Mouse (Mus musculus) spleen, adult 2 months (tissue): ENCODE measurements around the gene Cacna1a. TPM values are rescaled to one million over a fixed set of nuclear protein-coding genes. Genes with fewer than 3 reads are reported as not detected.

Experiments
- DNase-seq, 2 experiments: peaks; one replicate each; pipeline versions ENCODE4 v3.0.0 to v3.0.0-alpha.2; 2012 to 2021; ENCODE audit warnings: low spot score in 2 of 2, low read depth in 1 of 2
- H3K27ac ChIP-seq: fragments of 200-500 bp; 2 replicates; pipeline ENCODE4 v1.5.1; 2012; ENCODE audit warnings: low read length, inconsistent platforms; ENCODE audit not compliant: insufficient read depth
- H3K27me3 ChIP-seq: fragments of 200-500 bp; 2 replicates; pipeline ENCODE4 v1.6.1; 2012; ENCODE audit warnings: mild to moderate bottlenecking, moderate library complexity, low read length, inconsistent platforms; ENCODE audit not compliant: control insufficient read depth, insufficient read depth
- H3K36me3 ChIP-seq: fragments of 200-500 bp; 2 replicates; pipeline ENCODE4 v1.6.1; 2012; ENCODE audit warnings: mild to moderate bottlenecking, low read length, inconsistent platforms; ENCODE audit not compliant: control insufficient read depth, insufficient read depth
- H3K4me1 ChIP-seq: fragments of 200-500 bp; 2 replicates; pipeline ENCODE4 v1.6.1; 2011; ENCODE audit warnings: inconsistent platforms; ENCODE audit not compliant: control insufficient read depth, insufficient read depth, insufficient read length
- H3K4me3 ChIP-seq: fragments of 200-500 bp; 2 replicates; pipeline ENCODE4 v1.5.1; 2011; ENCODE audit warnings: mild to moderate bottlenecking, inconsistent platforms; ENCODE audit not compliant: insufficient read depth, insufficient read length; ENCODE audit errors: extremely low read depth
- CTCF ChIP-seq: fragments of 200-500 bp; IDR thresholded peaks from 2 replicates; pipeline ENCODE4 v1.5.1; 2011; ENCODE audit warnings: mild to moderate bottlenecking, inconsistent platforms; ENCODE audit not compliant: insufficient read depth, insufficient read length, insufficient replicate concordance; ENCODE audit errors: extremely low read depth
- POLR2A ChIP-seq: fragments of 200-500 bp; IDR thresholded peaks from 2 replicates; pipeline ENCODE4 v1.6.1; 2011; ENCODE audit warnings: low read depth, low read length, inconsistent platforms
- whole genome bisulfite sequencing: fragments of 180-500 bp; shearing (Covaris S2); methylation state at CpG from one replicate; pipeline ENCODE4 v1.1.7; 2018; 5-methylcytosine and 5-hydroxymethylcytosine counted together
- polyA plus RNA-seq: library from polyadenylated mRNA; depleted of rRNA; stranded (reverse); fragments of >200 nt; gene quantifications from 2 replicates; pipeline ENCODE4 v1.2.3, GENCODE M21; 2012

Cacna1a gene
- polyA plus RNA-seq, 1 experiment = 7.0 TPM

- no peak for DNase-seq
- H3K4me3 ChIP-seq = no peak overlapping the region
- H3K27me3 ChIP-seq = no peaks in the 10 kb centered on the region
- H3K4me1 ChIP-seq = peaks cover 4% of the 10 kb centered on the region; the same call in 1 of the 2 replicates
- no peak overlapping the region for H3K27ac ChIP-seq
- WGBS = 85% methylated on average over 2 of the region's 2 CpGs
- 0 out of 2 replicates have a peak, but pooled peaks cover under 1% of the 10 kb centered on the region for H3K36me3 ChIP-seq
- TF ChIP-seq POLR2A = no peak
- TF ChIP-seq CTCF = no peak
Measured at GRCm38 (mm10) chr8:84681476-84681875, 293.2 kb downstream of the Cacna1a start.

- no peaks in the 10 kb centered on the region for H3K27me3 ChIP-seq
- H3K27ac ChIP-seq = no peak overlapping the region
- H3K36me3 ChIP-seq = no peaks in the 10 kb centered on the region
- WGBS = 48% methylated on average over 2 of the region's 2 CpGs
- DNase-seq = no peak
- H3K4me1 ChIP-seq = peaks cover 8% of the 10 kb centered on the region; the same call in 1 of the 2 replicates
- H3K4me3 ChIP-seq = no peak overlapping the region
- TF ChIP-seq POLR2A = no peak
- no peak for TF ChIP-seq CTCF
Measured at GRCm38 (mm10) chr8:84682257-84682656, 294.0 kb downstream of the Cacna1a start.

GRCm38 (mm10) chr8:84684537-84684936 lies 296.3 kb downstream of the Cacna1a start:
- H3K36me3 ChIP-seq = no peaks in the 10 kb centered on the region
- TF ChIP-seq CTCF (no peak), POLR2A (no peak)
- H3K4me3 ChIP-seq = no peak overlapping the region
- 71% methylated on average over 3 of the region's 3 CpGs for WGBS
- peaks cover 14% of the 10 kb centered on the region; the same call in 1 of the 2 replicates for H3K4me1 ChIP-seq
- H3K27ac ChIP-seq = no peak overlapping the region
- DNase-seq = no peak
- no peaks in the 10 kb centered on the region for H3K27me3 ChIP-seq

GRCm38 (mm10) chr8:84686191-84687002 lies 298.2 kb downstream of the Cacna1a start, which contains the start of gene Trmt1:
Trmt1 (plus strand) TSS chr8:84686307.
- H3K4me1 ChIP-seq = peaks cover 18% of the 10 kb centered on the region; the same call in 1 of the 2 replicates
- H3K4me3 ChIP-seq = peak within 1 kb of the TSS; percentile 96
- H3K36me3 ChIP-seq = peaks cover 4% of the 10 kb centered on the region; the same call in 1 of the 2 replicates
- DNase-seq = peak in 1 of 2 experiments; percentile 18
- no peak for TF ChIP-seq POLR2A
- TF ChIP-seq CTCF = no peak
- H3K27ac ChIP-seq = peak within 1 kb of the TSS; percentile 27; the same call in 1 of the 2 replicates
- H3K27me3 ChIP-seq = no peaks in the 10 kb centered on the region
- WGBS = 10% methylated on average over 20 of the region's 20 CpGs

GRCm38 (mm10) chr8:84687003-84687704 lies 298.9 kb downstream of the Cacna1a start:
- H3K36me3 ChIP-seq = peaks cover 4% of the 10 kb centered on the region; the same call in 1 of the 2 replicates
- no peaks in the 10 kb centered on the region for H3K27me3 ChIP-seq
- peak in 1 of 2 experiments; percentile 8 for DNase-seq
- TF ChIP-seq POLR2A (no peak), CTCF (no peak)
- H3K4me1 ChIP-seq = peaks cover 18% of the 10 kb centered on the region; the same call in 1 of the 2 replicates
- under 1% methylated on average over 52 of the region's 62 CpGs for WGBS
- peak overlapping the region; percentile 77 for H3K27ac ChIP-seq
- peak overlapping the region; percentile 96 for H3K4me3 ChIP-seq

GRCm38 (mm10) chr8:84687705-84688100 lies 299.5 kb downstream of the Cacna1a start, which contains the start of gene Nacc1:
Nacc1 (minus strand) TSS chr8:84687862.
- Histone ChIP-seq H3K27me3 (no peaks in the 10 kb centered on the region), H3K4me1 (peaks cover 18% of the 10 kb centered on the region; the same call in 1 of the 2 replicates)

More at GRCm38 (mm10) chr8:84687705-84688100, 299.5 kb downstream of the Cacna1a start, which contains the start of gene Nacc1:
- under 1% methylated on average over 33 of the region's 37 CpGs for WGBS
- TF ChIP-seq POLR2A (no peak), CTCF (0 out of 2 replicates have a peak, but pooled peaks have one; percentile 20)
- DNase-seq = peak in 1 of 2 experiments; percentile 90
- peak within 1 kb of the TSS; percentile 77 for H3K27ac ChIP-seq
- H3K4me3 ChIP-seq = peak within 1 kb of the TSS; percentile 96
- H3K36me3 ChIP-seq = peaks cover 5% of the 10 kb centered on the region
